Mouse (Mus musculus) stomach, embryonic 14.5 days (tissue): ENCODE data around the gene Rbm34. TPM values are rescaled to one million over a fixed set of nuclear protein-coding genes. Genes with fewer than 3 reads are reported as not detected.
"Not testable (repeated sequence)": the region's sequence is repeated elsewhere in the genome, so short reads cannot be mapped to it uniquely, and the experiment has no call there.

Source experiments
- ATAC-seq: fragments of 200-750 bp; cut with Nextera tagmentation; 2 replicates; pipeline ENCODE4 v1.8.0; 2017; ENCODE audit warnings: low read depth, moderate TSS enrichment; ENCODE audit not compliant: insufficient number of reproducible peaks, insufficient read depth, low FRiP score
- H3K27ac ChIP-seq: fragments of 300-500 bp; sonication (generic); 2 replicates; pipeline ENCODE4 v1.5.1; 2014; ENCODE audit warnings: mild to moderate bottlenecking, low read length, moderate library complexity, mixed read lengths
- H3K27me3 ChIP-seq: fragments of 300-500 bp; sonication (generic); 2 replicates; pipeline ENCODE4 v1.6.1; 2014; ENCODE audit warnings: low read length, control low read depth, mixed read lengths; ENCODE audit not compliant: control insufficient read depth, insufficient read depth
- H3K36me3 ChIP-seq: fragments of 300-500 bp; sonication (generic); 2 replicates; pipeline ENCODE4 v1.6.1; 2014; ENCODE audit warnings: mild to moderate bottlenecking, control low read depth, low read length, moderate library complexity, mixed read lengths; ENCODE audit not compliant: control insufficient read depth, insufficient read depth
- H3K4me1 ChIP-seq: fragments of 300-500 bp; sonication (generic); 2 replicates; pipeline ENCODE4 v1.6.1; 2014; ENCODE audit warnings: low read length, control low read depth, mixed read lengths; ENCODE audit not compliant: control insufficient read depth, insufficient read depth
- H3K4me2 ChIP-seq: fragments of 300-500 bp; sonication (generic); replicated peaks from 2 replicates; pipeline ENCODE4 v1.6.1; 2014; ENCODE audit warnings: low read depth, low read length, control low read depth
- H3K4me3 ChIP-seq: fragments of 300-500 bp; sonication (generic); 2 replicates; pipeline ENCODE4 v1.5.1; 2014; ENCODE audit warnings: low read depth, low read length, control low read depth
- H3K9ac ChIP-seq: fragments of 300-500 bp; sonication (generic); replicated peaks from 2 replicates; pipeline ENCODE4 v1.6.1; 2014; ENCODE audit warnings: low read depth, mild to moderate bottlenecking, control low read depth, low read length, moderate library complexity, mixed read lengths
- H3K9me3 ChIP-seq: fragments of 300-500 bp; sonication (generic); 2 replicates; pipeline ENCODE4 v1.6.1; 2016; ENCODE audit warnings: low read depth, low read length, control low read depth; ENCODE audit not compliant: control insufficient read depth
- WGBS: fragments of 180-500 bp; shearing (Covaris S2); extraction: QIAGEN DNeasy Blood & Tissue Kit; methylation state at CpG from one replicate; pipeline ENCODE4 v1.1.7; 2014; 5-methylcytosine and 5-hydroxymethylcytosine counted together
- polyA plus RNA-seq: library from polyadenylated mRNA; unstranded; fragments of >200 nt; fragmentation: Nextera tagmentation; extraction: Ambion mirVana; gene quantifications from 2 replicates; pipeline ENCODE4 v1.2.1, GENCODE M21; 2014

Gene Rbm34
- polyA plus RNA-seq, 1 experiment from 2014 or later: 25.0 TPM

GRCm38 (mm10) chr8:126979091-126979920 is 8.4 kb upstream of the Rbm34 start:
- Histone ChIP-seq H3K9me3 (no peaks in the 10 kb centered on the region), H3K9ac (no peak overlapping the region; the same call in 1 of the 2 replicates), H3K27ac (no peak overlapping the region), H3K27me3 (no peaks in the 10 kb centered on the region), H3K4me1 (0 out of 2 replicates have a peak, but pooled peaks cover 6% of the 10 kb centered on the region), H3K4me3 (peak overlapping the region; percentile 22), H3K4me2 (peak overlapping the region; percentile 46), H3K36me3 (no peaks in the 10 kb centered on the region)
- 0 out of 2 replicates have a peak, but pooled peaks have one; percentile 23 for ATAC-seq
- WGBS: 15% methylated on average over 27 of the region's 27 CpGs

GRCm38 (mm10) chr8:126978535-126978934 is 7.7 kb upstream of the Rbm34 start:
- H3K4me1 ChIP-seq, H3K9ac ChIP-seq, H3K27me3 ChIP-seq, ATAC-seq, H3K9me3 ChIP-seq, H3K36me3 ChIP-seq, H3K27ac ChIP-seq: not testable (repeated sequence)
- Histone ChIP-seq H3K4me2 (peak overlapping the region; percentile 46), H3K4me3 (peak overlapping the region; percentile 22)
- 49% methylated on average over 2 of the region's 3 CpGs for WGBS

- Histone ChIP-seq H3K36me3 (no peaks in the 10 kb centered on the region), H3K9me3 (no peaks in the 10 kb centered on the region), H3K27ac (no peak overlapping the region), H3K9ac (no peak overlapping the region), H3K4me2 (no peak overlapping the region), H3K27me3 (no peaks in the 10 kb centered on the region), H3K4me3 (no peak overlapping the region), H3K4me1 (0 out of 2 replicates have a peak, but pooled peaks cover 6% of the 10 kb centered on the region)
- WGBS: 78% methylated on average over 10 of the region's 10 CpGs
- ATAC-seq: no peak
Measured at GRCm38 (mm10) chr8:126978028-126978427, 7.2 kb upstream of the Rbm34 start.

GRCm38 (mm10) chr8:126976608-126977348 is 5.9 kb upstream of the Rbm34 start:
- no peak for ATAC-seq
- Histone ChIP-seq H3K36me3 (no peaks in the 10 kb centered on the region), H3K4me2 (no peak overlapping the region), H3K4me3 (no peak overlapping the region), H3K9ac (no peak overlapping the region), H3K27me3 (no peaks in the 10 kb centered on the region), H3K27ac (no peak overlapping the region), H3K9me3 (no peaks in the 10 kb centered on the region), H3K4me1 (0 out of 2 replicates have a peak, but pooled peaks cover 6% of the 10 kb centered on the region)
- WGBS: 70% methylated on average over 8 of the region's 8 CpGs

- Histone ChIP-seq H3K9me3 (no peaks in the 10 kb centered on the region), H3K27ac (no peak overlapping the region), H3K9ac (no peak overlapping the region), H3K4me1 (0 out of 2 replicates have a peak, but pooled peaks cover 6% of the 10 kb centered on the region), H3K4me2 (no peak overlapping the region), H3K36me3 (no peaks in the 10 kb centered on the region), H3K27me3 (no peaks in the 10 kb centered on the region), H3K4me3 (no peak overlapping the region)
- WGBS: 30% methylated on average over 1 of the region's 1 CpGs
- ATAC-seq: no peak
Measured at GRCm38 (mm10) chr8:126975706-126976105, 4.8 kb upstream of the Rbm34 start.

GRCm38 (mm10) chr8:126974511-126974910 is 3.6 kb upstream of the Rbm34 start:
- Histone ChIP-seq H3K36me3 (no peaks in the 10 kb centered on the region), H3K9me3 (no peaks in the 10 kb centered on the region), H3K4me2 (no peak overlapping the region), H3K4me1 (peaks cover 9% of the 10 kb centered on the region; the same call in 1 of the 2 replicates), H3K4me3 (no peak overlapping the region), H3K27ac (no peak overlapping the region), H3K9ac (no peak overlapping the region), H3K27me3 (no peaks in the 10 kb centered on the region)
- WGBS: 72% methylated on average over 4 of the region's 4 CpGs
- no peak for ATAC-seq

- Histone ChIP-seq H3K36me3 (peaks cover 6% of the 10 kb centered on the region; the same call in 1 of the 2 replicates), H3K4me1 (peaks cover 5% of the 10 kb centered on the region; the same call in 1 of the 2 replicates), H3K27ac (no peak overlapping the region), H3K9ac (no peak overlapping the region), H3K4me3 (no peak overlapping the region), H3K9me3 (no peaks in the 10 kb centered on the region), H3K27me3 (no peaks in the 10 kb centered on the region), H3K4me2 (no peak overlapping the region)
- WGBS: 58% methylated on average over 9 of the region's 9 CpGs
- ATAC-seq: no peak
Measured at GRCm38 (mm10) chr8:126973686-126974265, 2.9 kb upstream of the Rbm34 start.

- Histone ChIP-seq H3K9ac (no peak overlapping the region), H3K36me3 (peaks cover 10% of the 10 kb centered on the region; the same call in 1 of the 2 replicates), H3K4me2 (no peak overlapping the region), H3K4me3 (no peak overlapping the region), H3K27me3 (no peaks in the 10 kb centered on the region), H3K27ac (no peak overlapping the region), H3K9me3 (no peaks in the 10 kb centered on the region), H3K4me1 (peaks cover 3% of the 10 kb centered on the region; the same call in 1 of the 2 replicates)
- 74% methylated on average over 2 of the region's 2 CpGs for WGBS
- no peak for ATAC-seq
Measured at GRCm38 (mm10) chr8:126972649-126973048, 1.8 kb upstream of the Rbm34 start.
